Mouse (Mus musculus) ES-Bruce4 (cell line): ENCODE results near the gene Kifc1. TPM values are rescaled to one million over a fixed set of nuclear protein-coding genes. Genes with fewer than 3 reads are reported as not detected.

Experiments
- H3K27ac ChIP-seq: 2 replicates; pipeline ENCODE4 v1.5.1; 2012; ENCODE audit warnings: low read length, inconsistent platforms; ENCODE audit not compliant: insufficient read depth
- H3K27me3 ChIP-seq: 2 replicates; pipeline ENCODE4 v1.6.1; 2012; ENCODE audit warnings: mild to moderate bottlenecking, low read length, inconsistent platforms; ENCODE audit not compliant: control insufficient read depth, poor library complexity, insufficient read depth, severe bottlenecking
- H3K36me3 ChIP-seq: 2 replicates; pipeline ENCODE4 v1.6.1; 2012; ENCODE audit warnings: inconsistent platforms, mild to moderate bottlenecking, low read length, moderate library complexity; ENCODE audit not compliant: control insufficient read depth, poor library complexity, insufficient read depth, severe bottlenecking
- H3K4me1 ChIP-seq: one replicate; pipeline ENCODE4 v1.8.1; 2011; ENCODE audit warnings: low read length; ENCODE audit not compliant: control insufficient read depth, insufficient read depth
- H3K4me3 ChIP-seq: 2 replicates; pipeline ENCODE4 v1.5.1; 2011; ENCODE audit warnings: low read depth, mild to moderate bottlenecking, low read length
- H3K9ac ChIP-seq: 2 replicates; pipeline ENCODE4 v1.6.1; 2012; ENCODE audit warnings: low read depth, mild to moderate bottlenecking, inconsistent platforms; ENCODE audit not compliant: poor library complexity, severe bottlenecking
- H3K9me3 ChIP-seq: replicated peaks from 2 replicates; pipeline ENCODE4 v1.6.1; 2012; ENCODE audit warnings: mild to moderate bottlenecking, low read length, inconsistent platforms; ENCODE audit not compliant: control insufficient read depth, poor library complexity, insufficient read depth, severe bottlenecking
- CTCF ChIP-seq: IDR thresholded peaks from one replicate; pipeline ENCODE4 v1.8.1; 2011; ENCODE audit warnings: low read depth, low read length
- EP300 ChIP-seq: IDR thresholded peaks from 2 replicates; pipeline ENCODE4 v1.6.1; 2011; ENCODE audit warnings: low read depth, low read length; ENCODE audit not compliant: insufficient read depth
- POLR2A ChIP-seq: IDR thresholded peaks from one replicate; pipeline ENCODE4 v1.8.1; 2011; ENCODE audit warnings: low read length; ENCODE audit not compliant: insufficient read depth
- polyA plus RNA-seq: library from polyadenylated mRNA; stranded (reverse); fragments of >200 nt; gene quantifications from 2 replicates; pipeline ENCODE4 v1.2.4, GENCODE M21; 2011; ENCODE audit warnings: low read depth; ENCODE audit not compliant: missing spikeins, insufficient read depth, insufficient read length

Gene Kifc1
- polyA plus RNA-seq, 1 experiment, result 155 TPM

DNA sequence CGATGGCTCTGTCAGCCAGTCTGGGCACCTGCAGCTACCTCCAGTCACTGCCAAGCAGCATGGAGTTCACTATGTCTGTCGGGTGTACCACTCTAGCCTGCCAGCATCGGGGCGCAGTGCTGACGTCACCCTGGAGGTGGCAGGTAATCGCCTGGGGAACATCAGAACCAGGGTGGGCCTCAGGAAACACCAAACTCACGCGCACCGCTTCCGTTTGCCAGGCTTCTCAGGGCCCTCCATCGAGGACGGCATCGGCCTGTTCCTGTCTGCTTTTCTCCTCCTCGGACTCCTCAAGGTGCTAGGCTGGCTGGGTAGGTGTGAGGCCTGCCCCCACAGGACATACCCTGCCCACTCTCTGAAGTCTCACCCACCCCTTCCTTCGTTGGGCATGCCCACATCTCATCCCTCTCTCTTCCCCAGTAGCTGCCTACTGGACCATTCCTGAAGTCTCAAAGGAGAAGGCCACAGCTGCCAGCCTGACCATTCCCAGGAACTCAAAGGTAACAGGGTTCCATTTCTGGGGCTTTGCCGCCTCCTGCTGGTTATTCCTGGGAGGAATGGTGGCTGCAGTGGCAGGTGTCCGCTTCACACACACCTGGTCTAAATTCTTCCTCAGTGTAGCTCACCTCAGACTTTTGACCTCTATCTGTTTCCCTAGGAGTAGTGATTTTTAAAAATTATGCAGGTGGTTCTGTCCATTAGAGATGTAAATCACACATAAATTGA lies 35.9 kb upstream of the Kifc1 start:
- Histone ChIP-seq H3K27me3 (no peaks in the 10 kb centered on the region), H3K4me3 (no peak overlapping the region), H3K4me1 (no peaks in the 10 kb centered on the region), H3K27ac (no peak overlapping the region), H3K9me3 (no peaks in the 10 kb centered on the region), H3K36me3 (no peaks in the 10 kb centered on the region), H3K9ac (no peak overlapping the region)
- no peak for TF ChIP-seq POLR2A
- peak; percentile 73 for TF ChIP-seq CTCF

DNA sequence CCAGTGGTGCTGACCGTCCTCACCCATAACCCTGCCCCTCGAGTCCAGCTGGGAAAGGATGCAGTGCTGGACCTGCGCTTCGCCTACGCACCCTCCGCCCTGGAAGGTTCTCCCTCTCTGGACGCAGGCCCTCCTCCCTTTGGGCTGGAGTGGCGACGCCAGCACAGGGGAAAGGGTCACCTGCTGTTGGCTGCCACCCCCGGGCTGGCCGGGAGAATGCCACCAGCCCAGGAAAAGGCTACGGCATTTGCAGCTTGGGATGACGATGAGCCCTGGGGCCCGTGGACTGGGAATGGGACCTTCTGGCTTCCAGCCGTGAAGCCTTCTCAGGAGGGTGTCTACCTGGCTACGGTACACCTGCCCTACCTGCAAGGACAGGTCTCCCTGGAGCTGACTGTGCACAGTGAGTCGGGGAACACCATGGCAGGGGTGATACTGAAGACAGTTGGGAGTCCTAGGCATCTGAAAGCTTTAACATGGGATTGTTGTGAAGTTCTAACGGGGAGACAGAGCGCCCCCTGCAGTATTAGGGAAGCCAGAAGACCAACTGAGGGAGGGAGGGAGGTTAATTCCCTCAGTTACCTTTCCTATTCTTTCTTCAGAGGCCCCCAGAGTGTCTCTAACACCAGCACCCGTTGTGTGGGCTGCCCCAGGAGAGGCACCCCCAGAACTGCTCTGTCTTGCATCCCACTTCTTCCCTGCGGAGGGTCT lies 35.1 kb upstream of the Kifc1 start:
- TF ChIP-seq EP300 (no peak), CTCF (peak; percentile 44), POLR2A (no peak)
- H3K9me3 ChIP-seq, result no peaks in the 10 kb centered on the region
- H3K36me3 ChIP-seq, result no peaks in the 10 kb centered on the region
- H3K4me1 ChIP-seq, result no peaks in the 10 kb centered on the region
- no peak overlapping the region for H3K27ac ChIP-seq
- H3K9ac ChIP-seq, result no peak overlapping the region
- H3K27me3 ChIP-seq, result no peaks in the 10 kb centered on the region
- 0 out of 2 replicates have a peak overlapping the region, but pooled peaks have one; percentile 10 for H3K4me3 ChIP-seq

DNA sequence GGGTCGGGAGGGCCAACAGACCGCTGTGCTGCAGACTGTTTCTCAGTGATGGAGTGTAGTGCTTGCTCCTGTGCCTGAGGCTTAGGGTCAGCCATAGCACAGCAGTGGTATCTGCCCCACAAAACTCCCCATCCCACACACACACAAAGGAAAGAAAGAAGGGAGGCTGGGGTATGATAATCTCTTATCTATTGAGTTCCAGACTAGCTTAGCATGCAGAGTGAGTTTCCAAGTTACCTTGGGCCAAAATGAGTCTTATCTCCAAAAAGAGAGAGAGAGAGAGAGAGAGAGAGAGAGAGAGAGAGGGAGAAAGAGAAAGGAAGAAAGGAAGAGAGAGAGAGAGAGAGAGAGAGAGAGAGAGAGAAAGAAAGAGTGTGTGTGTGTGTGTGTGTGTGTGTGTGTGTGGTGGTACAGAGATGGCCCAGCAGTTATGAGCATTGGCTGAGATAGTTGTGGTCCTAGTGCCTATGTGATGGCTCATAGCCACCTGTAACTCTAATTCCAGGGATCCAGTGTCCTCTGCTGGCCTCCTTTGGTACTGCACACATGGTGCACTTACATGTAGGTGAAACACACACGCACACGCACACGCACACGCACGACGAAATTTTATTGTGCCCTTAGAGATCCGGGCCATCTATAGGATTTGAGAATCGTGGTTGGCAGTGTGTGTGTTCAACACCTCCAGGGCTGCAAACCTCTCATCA lies 34.3 kb upstream of the Kifc1 start:
- Histone ChIP-seq H3K9me3 (no peaks in the 10 kb centered on the region), H3K27me3 (no peaks in the 10 kb centered on the region), H3K9ac (no peak overlapping the region), H3K27ac (no peak overlapping the region), H3K36me3 (no peaks in the 10 kb centered on the region), H3K4me1 (no peaks in the 10 kb centered on the region), H3K4me3 (no peak overlapping the region)
- TF ChIP-seq EP300, result no peak
- peak; percentile 53 for TF ChIP-seq CTCF
- no peak for TF ChIP-seq POLR2A

DNA sequence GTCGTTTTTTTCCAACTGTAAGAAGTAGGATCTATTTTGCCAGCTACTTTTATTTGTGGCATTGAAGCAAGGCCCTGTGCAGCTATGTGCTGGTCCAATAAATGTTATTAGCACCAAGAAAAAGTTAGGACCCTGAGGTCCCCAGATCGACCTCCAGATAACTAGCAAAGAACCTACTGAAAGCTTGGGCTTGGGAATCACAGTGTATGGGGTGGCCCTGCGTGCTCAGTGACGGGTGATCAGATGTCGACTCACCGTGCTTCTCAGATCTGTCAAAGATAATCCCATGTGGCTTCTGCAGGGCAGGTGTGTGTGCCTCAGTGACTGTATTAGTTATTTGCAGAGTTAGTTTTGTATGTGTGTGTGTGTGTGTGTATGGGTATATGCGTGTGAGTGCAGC lies 30.9 kb upstream of the Kifc1 start:
- peaks cover 1% of the 10 kb centered on the region for H3K4me1 ChIP-seq
- TF ChIP-seq POLR2A, result no peak
- TF ChIP-seq CTCF, result no peak
- no peak for TF ChIP-seq EP300
- H3K27me3 ChIP-seq, result no peaks in the 10 kb centered on the region
- no peaks in the 10 kb centered on the region for H3K36me3 ChIP-seq
- no peak overlapping the region for H3K4me3 ChIP-seq
- H3K9me3 ChIP-seq, result no peaks in the 10 kb centered on the region
- no peak overlapping the region for H3K27ac ChIP-seq
- no peak overlapping the region for H3K9ac ChIP-seq

DNA sequence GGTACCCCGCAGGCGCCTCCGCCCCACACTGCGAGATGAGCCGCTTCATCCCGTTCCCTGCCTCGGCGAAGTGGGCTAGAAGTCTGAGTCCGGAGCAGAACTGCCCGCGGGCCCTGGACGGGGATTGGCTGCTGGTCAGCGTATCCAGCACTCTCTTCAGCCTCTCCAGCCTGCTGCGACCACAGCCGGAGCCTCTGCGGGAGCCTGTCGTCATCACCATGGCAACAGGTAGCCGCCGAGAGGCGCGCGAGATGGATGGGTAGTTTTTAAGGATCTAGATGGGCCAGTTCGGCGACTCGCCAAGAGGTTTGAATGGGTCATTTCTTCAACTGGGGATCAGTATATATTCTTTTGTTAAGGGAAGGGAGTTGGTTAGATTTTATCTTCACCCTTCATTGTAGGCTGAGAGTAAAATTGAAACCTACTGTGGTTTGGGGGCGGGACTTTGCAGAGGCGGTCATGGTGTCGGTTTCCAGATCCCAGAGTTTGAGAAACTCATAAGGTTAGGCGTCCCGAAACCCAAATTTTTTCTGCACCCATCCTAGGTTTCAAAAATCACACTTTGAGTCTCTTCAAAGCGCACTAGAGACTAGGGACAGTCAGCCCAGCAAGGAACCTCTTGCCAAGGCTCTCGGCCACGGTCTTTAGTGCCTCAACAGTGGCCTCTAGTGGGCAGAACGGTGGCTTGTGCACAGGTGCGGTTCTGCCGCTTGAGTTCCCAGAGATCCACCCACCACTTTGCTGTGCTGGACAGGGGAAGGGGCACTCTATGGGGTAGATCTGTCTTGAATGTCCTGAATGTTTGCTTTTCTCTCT lies 30.0 kb upstream of the Kifc1 start:
- peaks cover 1% of the 10 kb centered on the region for H3K4me1 ChIP-seq
- H3K27ac ChIP-seq, result no peak overlapping the region
- peak overlapping the region; percentile 76 for H3K4me3 ChIP-seq
- TF ChIP-seq CTCF, result peak; percentile 90
- 0 out of 2 replicates have a peak, but pooled peaks have one; percentile 36 for TF ChIP-seq EP300
- TF ChIP-seq POLR2A, result no peak
- H3K9me3 ChIP-seq, result no peaks in the 10 kb centered on the region
- no peaks in the 10 kb centered on the region for H3K27me3 ChIP-seq
- peak overlapping the region; percentile 57 for H3K9ac ChIP-seq
- no peaks in the 10 kb centered on the region for H3K36me3 ChIP-seq
